Mouse (Mus musculus): ENCODE measurements around the gene Papss2. TPM values are rescaled to one million over a fixed set of nuclear protein-coding genes. Genes with fewer than 3 reads are reported as not detected.
"Not testable (repeated sequence)": the region's sequence is repeated elsewhere in the genome, so short reads cannot be mapped to it uniquely, and the experiment has no call there.

The Papss2 gene
- polyA plus RNA-seq, 2 experiments from 2014 or later = 0.20 to 0.71 TPM

GRCm38 (mm10) chr19:32641995-32642394 is 46.4 kb downstream of the Papss2 start:
- no peak for ATAC-seq

- no peak for ATAC-seq
Measured at GRCm38 (mm10) chr19:32643642-32644041, 48.1 kb downstream of the Papss2 start.

GRCm38 (mm10) chr19:32645939-32646338 is 50.3 kb downstream of the Papss2 start:
- no peak for ATAC-seq

GRCm38 (mm10) chr19:32646382-32646781 is 50.8 kb downstream of the Papss2 start:
- ATAC-seq = no peak

- ATAC-seq = no peak
Measured at GRCm38 (mm10) chr19:32648019-32648571, 52.5 kb downstream of the Papss2 start.

- no peak for ATAC-seq
Measured at GRCm38 (mm10) chr19:32651046-32651445, 55.5 kb downstream of the Papss2 start.

GRCm38 (mm10) chr19:32653122-32653521 is 57.5 kb downstream of the Papss2 start:
- ATAC-seq = no peak

- ATAC-seq = no peak
Measured at GRCm38 (mm10) chr19:32653630-32654362, 58.2 kb downstream of the Papss2 start.

GRCm38 (mm10) chr19:32659346-32659745 is 63.8 kb downstream of the Papss2 start:
- ATAC-seq = no peak

- no peak for ATAC-seq
Measured at GRCm38 (mm10) chr19:32662936-32663335, 67.3 kb downstream of the Papss2 start.

- ATAC-seq = no peak
Measured at GRCm38 (mm10) chr19:32665243-32665642, 69.7 kb downstream of the Papss2 start.

- ATAC-seq = not testable (repeated sequence)
Measured at GRCm38 (mm10) chr19:32667830-32668229, 72.2 kb downstream of the Papss2 start.

- ATAC-seq = no peak
Measured at GRCm38 (mm10) chr19:32675766-32676165, 80.2 kb downstream of the Papss2 start.

- ATAC-seq = peak; percentile 56
Measured at GRCm38 (mm10) chr19:32680894-32681293, 85.3 kb downstream of the Papss2 start.

- ATAC-seq = no peak
Measured at GRCm38 (mm10) chr19:32683081-32683480, 87.5 kb downstream of the Papss2 start.

GRCm38 (mm10) chr19:32687721-32688120 is 92.1 kb downstream of the Papss2 start:
- ATAC-seq = no peak

GRCm38 (mm10) chr19:32688227-32688626 is 92.6 kb downstream of the Papss2 start:
- not testable (repeated sequence) for ATAC-seq

- peak; percentile 59 for ATAC-seq
Measured at GRCm38 (mm10) chr19:32689724-32690123, 94.1 kb downstream of the Papss2 start.

- no peak for ATAC-seq
Measured at GRCm38 (mm10) chr19:32696674-32697073, 101.1 kb downstream of the Papss2 start.

GRCm38 (mm10) chr19:32702191-32702590 is 106.6 kb downstream of the Papss2 start:
- no peak for ATAC-seq

- ATAC-seq = no peak
Measured at GRCm38 (mm10) chr19:32708996-32709395, 113.4 kb downstream of the Papss2 start.

- ATAC-seq = no peak
Measured at GRCm38 (mm10) chr19:32710288-32710687, 114.7 kb downstream of the Papss2 start.

- peak; percentile 74 for ATAC-seq
Measured at GRCm38 (mm10) chr19:32711761-32712541, 116.4 kb downstream of the Papss2 start.

Data from activated CD4-positive, CD25-positive, alpha-beta regulatory T cell, adult 4 months (primary cell).